ENCODE assay signal across 19 mouse cellular contexts in the genomic region with DNA sequence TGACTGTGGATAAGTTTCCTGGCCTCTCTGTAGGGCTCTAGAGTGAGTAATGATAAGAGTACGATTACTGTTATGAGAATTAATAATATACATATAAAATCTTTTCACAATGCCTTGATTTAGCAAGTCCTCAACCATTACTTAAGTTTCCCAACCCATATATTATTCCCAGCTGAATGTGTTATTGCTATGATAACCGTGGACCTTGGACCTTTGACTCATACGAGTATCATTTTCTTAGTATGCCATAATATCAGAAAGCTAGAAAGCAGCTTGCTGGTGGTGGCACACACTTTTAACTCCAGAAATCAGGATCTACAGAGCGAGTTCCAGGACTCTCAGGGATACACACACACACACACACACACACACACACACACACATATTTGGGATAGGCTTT. TPM values are rescaled to one million over a fixed set of nuclear protein-coding genes. Genes with fewer than 3 reads are reported as not detected.
A peak's percentile ranks its signal among the peaks of the same experiment; 100 is the strongest.
DNase-seq lines count a peak whose midpoint lies in the region; ATAC-seq lines count a peak whose summit lies in the region.
"Had no signal": no experiment of that assay in that cellular context is flagged by ENCODE, and none has a peak within 500 bp of the region (broad histone marks: within the 10 kb centered on the region; RNA-seq: fewer than 3 reads in every experiment).

No protein-coding gene starts in this region.

- H3K27me3 ChIP-seq in kidney, embryonic 14.5 days (ENCODE audit: control insufficient read depth, insufficient read depth, low read length), result no peaks in the 10 kb centered on the region
- H3K27me3 ChIP-seq in intestine, embryonic 16.5 days (replicated peaks; ENCODE audit: control insufficient read depth, insufficient read depth, low read length), result no peaks in the 10 kb centered on the region
- H3K27me3 ChIP-seq: embryonic facial prominence, embryonic 12.5 days; forebrain, embryonic 12.5 days; heart, embryonic 15.5 days had no signal

- DNase-seq in kidney, postnatal 10 days, result peak; percentile 11
- DNase-seq in NIH3T3 (ENCODE audit: low read depth), result peak; percentile 38
- no peak for DNase-seq in embryo, embryonic 9.5 days (ENCODE audit: extremely low spot score)
- DNase-seq in cerebellum, adult 11-12 months, result no peak
- DNase-seq: adrenal gland, postnatal 25 days; cerebellum, adult 2 months; cerebellum, postnatal 10 days; embryo, embryonic 11 days; gastrocnemius, postnatal 10 days; heart, adult 2 months had no signal

- no peak overlapping the region for H3K4me2 ChIP-seq in kidney, embryonic 14.5 days (replicated peaks; ENCODE audit: low read depth, low read length)
- no peak overlapping the region for H3K4me2 ChIP-seq in intestine, embryonic 16.5 days (ENCODE audit: low read depth, low read length)
- H3K4me2 ChIP-seq: embryonic facial prominence, embryonic 12.5 days; forebrain, embryonic 12.5 days; heart, embryonic 11.5 days; heart, embryonic 15.5 days; hindbrain, embryonic 14.5 days had no signal

- H3K9me3 ChIP-seq in kidney, embryonic 14.5 days (ENCODE audit: control insufficient read depth, low read length), result no peaks in the 10 kb centered on the region
- no peaks in the 10 kb centered on the region for H3K9me3 ChIP-seq in intestine, embryonic 16.5 days (ENCODE audit: control insufficient read depth, low read length)
- H3K9me3 ChIP-seq: embryonic facial prominence, embryonic 12.5 days; forebrain, embryonic 12.5 days; heart, embryonic 15.5 days; hindbrain, embryonic 10.5 days had no signal

- H3K4me1 ChIP-seq in kidney, embryonic 14.5 days (ENCODE audit: control insufficient read depth, insufficient read depth, low read length), result no peaks in the 10 kb centered on the region
- H3K4me1 ChIP-seq in intestine, embryonic 16.5 days (ENCODE audit: control insufficient read depth, insufficient read depth, low read length), result peaks cover 19% of the 10 kb centered on the region
- H3K4me1 ChIP-seq: embryonic facial prominence, embryonic 12.5 days; forebrain, embryonic 12.5 days; hindbrain, embryonic 10.5 days had no signal

- 80% methylated on average over 4 of the region's 4 CpGs for WGBS in kidney, embryonic 14.5 days
- 60% methylated on average over 4 of the region's 4 CpGs for WGBS in intestine, embryonic 16.5 days

- no peak for ATAC-seq in kidney, embryonic 14.5 days (ENCODE audit: low FRiP score, low TSS enrichment)
- peak; percentile 69 for ATAC-seq in intestine, embryonic 16.5 days
- ATAC-seq: forebrain, embryonic 16.5 days had no signal

- H3K27ac ChIP-seq in kidney, embryonic 14.5 days (ENCODE audit: low read depth, low read length), result no peak overlapping the region
- peak overlapping the region; percentile 60; the same call in 1 of the 2 replicates for H3K27ac ChIP-seq in intestine, embryonic 16.5 days (ENCODE audit: low read length)
- H3K27ac ChIP-seq: embryonic facial prominence, embryonic 12.5 days; forebrain, embryonic 12.5 days; heart, adult 2 months; heart, embryonic 15.5 days; hindbrain, embryonic 10.5 days; hindbrain, embryonic 14.5 days had no signal

- H3K36me3 ChIP-seq in kidney, embryonic 14.5 days (ENCODE audit: control insufficient read depth, insufficient read depth, low read length), result no peaks in the 10 kb centered on the region
- H3K36me3 ChIP-seq in intestine, embryonic 16.5 days (ENCODE audit: control insufficient read depth, insufficient read depth, low read length), result no peaks in the 10 kb centered on the region
- H3K36me3 ChIP-seq: embryonic facial prominence, embryonic 12.5 days; forebrain, embryonic 12.5 days; heart, embryonic 15.5 days; hindbrain, embryonic 10.5 days had no signal

- no peak overlapping the region for H3K4me3 ChIP-seq in kidney, embryonic 14.5 days (ENCODE audit: low read length)
- H3K4me3 ChIP-seq in intestine, embryonic 16.5 days (ENCODE audit: low read length), result no peak overlapping the region
- H3K4me3 ChIP-seq: embryonic facial prominence, embryonic 12.5 days; forebrain, embryonic 12.5 days; heart, adult 2 months; heart, embryonic 15.5 days; hindbrain, embryonic 10.5 days had no signal

- no peak overlapping the region for H3K9ac ChIP-seq in kidney, embryonic 14.5 days (ENCODE audit: low read depth, low read length)
- H3K9ac ChIP-seq in intestine, embryonic 16.5 days (ENCODE audit: low read depth, low read length), result no peak overlapping the region
- H3K9ac ChIP-seq: embryonic facial prominence, embryonic 12.5 days; forebrain, embryonic 12.5 days; heart, embryonic 15.5 days; hindbrain, embryonic 14.5 days had no signal

RNA-seq across cellular contexts. Expression of gene Zzef1, which starts 12.0 kb away (rescaled TPM):
- polyA plus RNA-seq in kidney, embryonic 14.5 days (2014; fragmentation: Nextera tagmentation; extraction: Ambion mirVana), result 9.7 and 10.5 TPM in 2 replicates
- polyA plus RNA-seq in intestine, embryonic 16.5 days (2015; fragmentation: Nextera tagmentation; extraction: Ambion mirVana), result 11.3 and 13.7 TPM in 2 replicates

RNA-seq across cellular contexts. Expression of gene Cyb5d2, which starts 12.1 kb away (rescaled TPM):
- polyA plus RNA-seq in kidney, embryonic 14.5 days (2014; fragmentation: Nextera tagmentation; extraction: Ambion mirVana), result 4.4 and 5.5 TPM in 2 replicates
- polyA plus RNA-seq in intestine, embryonic 16.5 days (2015; fragmentation: Nextera tagmentation; extraction: Ambion mirVana), result 4.8 and 5.1 TPM in 2 replicates

Comparison
In these comparisons a context has a peak if more than half of its experiments do, and no peak if none do; other contexts are left out.
1. DNase-seq: peak in kidney, postnatal 10 days (single experiment) and NIH3T3 (single experiment); none in embryo, embryonic 9.5 days (single experiment) and cerebellum, adult 11-12 months (single experiment).